ENCODE assay signal across 9 mouse cellular contexts in the genomic region with DNA sequence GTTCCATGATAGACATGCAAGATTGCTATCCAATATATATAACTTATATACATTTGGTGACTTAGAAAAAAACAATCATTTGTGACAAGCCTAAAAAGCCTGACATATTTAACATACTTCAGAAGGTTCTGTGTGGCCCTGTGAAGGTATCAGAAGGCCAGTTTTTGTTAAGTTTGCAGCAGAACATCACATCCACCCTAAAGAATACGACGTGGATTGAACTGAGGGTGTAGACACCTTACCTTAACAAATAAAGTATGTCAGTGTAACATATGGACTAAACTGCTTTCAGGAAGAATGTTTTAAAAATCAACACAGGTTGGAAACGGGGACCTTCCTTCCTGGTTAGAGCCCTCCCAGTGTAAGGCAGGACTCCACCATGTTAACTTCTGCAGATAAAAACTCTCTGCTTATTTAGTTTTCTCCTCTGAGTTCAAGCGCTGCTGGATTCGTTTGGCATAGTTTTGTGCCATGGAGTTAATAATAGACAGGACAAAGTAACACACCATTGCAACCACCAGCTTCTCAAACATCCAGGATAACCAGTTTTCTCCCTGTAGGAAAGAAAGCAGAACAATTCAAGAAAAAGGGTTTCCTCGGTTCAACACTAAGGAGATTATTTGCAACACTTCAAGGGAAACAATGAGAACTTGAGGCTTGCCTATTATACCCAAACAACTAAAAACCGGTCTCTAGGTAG. TPM values are rescaled to one million over a fixed set of nuclear protein-coding genes. Genes with fewer than 3 reads are reported as not detected.
DNase-seq lines count a peak whose midpoint lies in the region; ATAC-seq and TF ChIP-seq lines count a peak whose summit lies in the region.
"Had no signal": no experiment of that assay in that cellular context is flagged by ENCODE, and none has a peak within 500 bp of the region (broad histone marks: within the 10 kb centered on the region; RNA-seq: fewer than 3 reads in every experiment).

No protein-coding gene starts in this region.

- 74% methylated on average over 7 of the region's 7 CpGs for WGBS in hindbrain, postnatal 0 days
- 83% methylated on average over 7 of the region's 7 CpGs for WGBS in hindbrain, embryonic 11.5 days
- WGBS in limb, embryonic 15.5 days: 77% methylated on average over 7 of the region's 7 CpGs

- H3K4me2 ChIP-seq in hindbrain, postnatal 0 days (ENCODE audit: low read depth, low read length): peak overlapping the region; percentile 16; the same call in 1 of the 2 replicates
- H3K4me2 ChIP-seq in hindbrain, embryonic 11.5 days (replicated peaks; ENCODE audit: low read depth, low read length): no peak overlapping the region
- H3K4me2 ChIP-seq in limb, embryonic 15.5 days: peak overlapping the region; percentile 19; the same call in 1 of the 2 replicates

- H3K27ac ChIP-seq in hindbrain, postnatal 0 days: no peak overlapping the region
- H3K27ac ChIP-seq in hindbrain, embryonic 11.5 days (ENCODE audit: low read depth, low read length): no peak overlapping the region
- no peak overlapping the region for H3K27ac ChIP-seq in limb, embryonic 15.5 days

- no peaks in the 10 kb centered on the region for H3K36me3 ChIP-seq in hindbrain, postnatal 0 days (ENCODE audit: insufficient read depth, low read length)
- no peaks in the 10 kb centered on the region for H3K36me3 ChIP-seq in hindbrain, embryonic 11.5 days (ENCODE audit: control insufficient read depth, insufficient read depth, low read length)
- H3K36me3 ChIP-seq in G1E (replicated peaks): peaks cover 39% of the 10 kb centered on the region
- no peaks in the 10 kb centered on the region for H3K36me3 ChIP-seq in limb, embryonic 15.5 days

- H3K9me3 ChIP-seq in hindbrain, postnatal 0 days (ENCODE audit: low read length): no peaks in the 10 kb centered on the region
- H3K9me3 ChIP-seq in hindbrain, embryonic 11.5 days (ENCODE audit: control insufficient read depth, low read length): no peaks in the 10 kb centered on the region
- no peaks in the 10 kb centered on the region for H3K9me3 ChIP-seq in G1E (replicated peaks)
- no peaks in the 10 kb centered on the region for H3K9me3 ChIP-seq in limb, embryonic 15.5 days

- H3K9ac ChIP-seq in hindbrain, postnatal 0 days (replicated peaks; ENCODE audit: low read length): no peak overlapping the region
- no peak overlapping the region for H3K9ac ChIP-seq in hindbrain, embryonic 11.5 days (ENCODE audit: low read depth, low read length)
- 0 out of 2 replicates have a peak overlapping the region, but pooled peaks have one; percentile 20 for H3K9ac ChIP-seq in limb, embryonic 15.5 days

- no peak for DNase-seq in hindbrain, postnatal 0 days (ENCODE audit: low spot score)
- no peak for DNase-seq in hindbrain, embryonic 11.5 days (ENCODE audit: low spot score)
- DNase-seq in A20 (ENCODE audit: low read depth, low spot score) (peak; percentile 74), G1E (ENCODE audit: low spot score) (no peak)
- DNase-seq in urinary bladder, adult 2 months (ENCODE audit: low spot score): no peak
- no peak for DNase-seq in neural tube, embryonic 10.5 days (ENCODE audit: extremely low spot score, low spot score)
- DNase-seq: cerebellum, adult 2 months had no signal

- ATAC-seq in hindbrain, postnatal 0 days: no peak
- no peak for ATAC-seq in hindbrain, embryonic 11.5 days (ENCODE audit: low FRiP score)
- ATAC-seq in G1E (ENCODE audit: extremely low read depth, insufficient number of reproducible peaks, low FRiP score, poor library complexity, severe bottlenecking): no peak
- ATAC-seq in limb, embryonic 15.5 days (ENCODE audit: insufficient number of reproducible peaks, low FRiP score, low TSS enrichment, low read depth): no peak
- ATAC-seq: forebrain, embryonic 14.5 days had no signal

- H3K4me1 ChIP-seq in hindbrain, postnatal 0 days (ENCODE audit: insufficient read depth, low read length): no peaks in the 10 kb centered on the region
- 0 out of 2 replicates have a peak, but pooled peaks cover 2% of the 10 kb centered on the region for H3K4me1 ChIP-seq in hindbrain, embryonic 11.5 days (replicated peaks; ENCODE audit: control insufficient read depth, insufficient read depth, low read length)
- peaks cover 66% of the 10 kb centered on the region for H3K4me1 ChIP-seq in G1E (ENCODE audit: insufficient read depth, low read depth, low read length)
- H3K4me1 ChIP-seq in limb, embryonic 15.5 days: peaks cover 19% of the 10 kb centered on the region

- H3K27me3 ChIP-seq in hindbrain, postnatal 0 days (ENCODE audit: insufficient read depth, low read length): no peaks in the 10 kb centered on the region
- no peaks in the 10 kb centered on the region for H3K27me3 ChIP-seq in hindbrain, embryonic 11.5 days (ENCODE audit: control insufficient read depth, insufficient read depth, low read length)
- no peaks in the 10 kb centered on the region for H3K27me3 ChIP-seq in G1E (ENCODE audit: insufficient read depth, low read length)
- no peaks in the 10 kb centered on the region for H3K27me3 ChIP-seq in limb, embryonic 15.5 days

- no peak for TF ChIP-seq CTCF in hindbrain, postnatal 0 days (IDR thresholded peaks at IDR 0.05; ENCODE audit: low read depth)
- no peak for TF ChIP-seq CTCF in G1E (IDR thresholded peaks at IDR 0.05; ENCODE audit: low read depth, low read length)

- H3K4me3 ChIP-seq in hindbrain, postnatal 0 days (ENCODE audit: low read length): no peak overlapping the region
- H3K4me3 ChIP-seq in hindbrain, embryonic 11.5 days (ENCODE audit: low read depth, low read length): no peak overlapping the region
- H3K4me3 ChIP-seq in G1E (ENCODE audit: low read depth, low read length): peak overlapping the region; percentile 69
- H3K4me3 ChIP-seq in limb, embryonic 15.5 days: peak overlapping the region; percentile 38

RNA-seq across cellular contexts. Expression of a gene that starts 40.3 kb away (rescaled TPM):
- total RNA-seq in hindbrain, postnatal 0 days (2014; rRNA removed): 1.8 and 2.6 TPM in 2 replicates
- 6.4 and 7.2 TPM in 2 replicates for polyA plus RNA-seq in hindbrain, postnatal 0 days (2015; fragmentation: Nextera tagmentation; extraction: Ambion mirVana)
- polyA plus RNA-seq in hindbrain, embryonic 11.5 days (2014; fragmentation: Nextera tagmentation; extraction: Ambion mirVana): 13.5 and 17.2 TPM in 2 replicates
- total RNA-seq in G1E (2014; fragmentation: Nextera tagmentation) (11.7 and 13.7 TPM in 2 replicates), G1E (2017) (8.6 and 10.6 TPM in 2 replicates)
- polyA plus RNA-seq in G1E (2012): 0.25 and 0.29 TPM in 2 replicates
- polyA plus RNA-seq in limb, embryonic 15.5 days (2015; fragmentation: Nextera tagmentation; extraction: Ambion mirVana): 11.1 and 11.3 TPM in 2 replicates
- polyA plus RNA-seq in urinary bladder, adult 2 months (2012; rRNA removed): 6.5 and 7.9 TPM in 2 replicates

RNA-seq across cellular contexts. Expression of a gene that starts 40.4 kb away (rescaled TPM):
- 21.9 and 34.2 TPM in 2 replicates for total RNA-seq in hindbrain, postnatal 0 days (2014; rRNA removed)
- polyA plus RNA-seq in hindbrain, postnatal 0 days (2015; fragmentation: Nextera tagmentation; extraction: Ambion mirVana): 67.3 and 67.7 TPM in 2 replicates
- 56.4 and 57.8 TPM in 2 replicates for polyA plus RNA-seq in hindbrain, embryonic 11.5 days (2014; fragmentation: Nextera tagmentation; extraction: Ambion mirVana)
- 59.9 and 73.0 TPM in 2 replicates for total RNA-seq in G1E (2014; fragmentation: Nextera tagmentation)
- 31.7 and 38.1 TPM in 2 replicates for total RNA-seq in G1E (2017)
- polyA plus RNA-seq in G1E (2012): 17.2 and 17.6 TPM in 2 replicates
- 73.2 and 74.5 TPM in 2 replicates for polyA plus RNA-seq in limb, embryonic 15.5 days (2015; fragmentation: Nextera tagmentation; extraction: Ambion mirVana)
- 17.4 and 17.9 TPM in 2 replicates for polyA plus RNA-seq in urinary bladder, adult 2 months (2012; rRNA removed)

Comparison
In these comparisons a context has a peak if more than half of its experiments do, and no peak if none do; other contexts are left out.
1. H3K4me3 ChIP-seq: peak in G1E (single experiment) and limb, embryonic 15.5 days (single experiment); none in hindbrain, postnatal 0 days (single experiment) and hindbrain, embryonic 11.5 days (single experiment).